Mouse (Mus musculus) embryonic facial prominence, embryonic 13.5 days (tissue): ENCODE data around the gene H2afx. TPM values are rescaled to one million over a fixed set of nuclear protein-coding genes. Genes with fewer than 3 reads are reported as not detected.
A peak's percentile ranks its signal among the peaks of the same experiment; 100 is the strongest.
"Not testable (repeated sequence)": the region's sequence is repeated elsewhere in the genome, so short reads cannot be mapped to it uniquely, and the experiment has no call there.

Experiments used
- ATAC-seq: fragments of 200-750 bp; cut with Nextera tagmentation; 2 replicates; pipeline ENCODE4 v1.8.0; 2017; ENCODE audit warnings: low read depth; ENCODE audit not compliant: insufficient number of reproducible peaks, insufficient read depth, low FRiP score, low TSS enrichment
- H3K27ac ChIP-seq: fragments of 300-500 bp; sonication (generic); 2 replicates; pipeline ENCODE4 v1.5.1; 2015; ENCODE audit warnings: moderate library complexity, mild to moderate bottlenecking, inconsistent platforms
- H3K27me3 ChIP-seq: fragments of 300-500 bp; sonication (generic); 2 replicates; pipeline ENCODE4 v1.6.1; 2015; ENCODE audit warnings: mild to moderate bottlenecking, inconsistent platforms
- H3K36me3 ChIP-seq: fragments of 300-500 bp; sonication (generic); 2 replicates; pipeline ENCODE4 v1.6.1; 2015; ENCODE audit warnings: mild to moderate bottlenecking, inconsistent platforms
- H3K4me1 ChIP-seq: fragments of 300-500 bp; sonication (generic); 2 replicates; pipeline ENCODE4 v1.6.1; 2015; ENCODE audit warnings: inconsistent platforms
- H3K4me2 ChIP-seq: fragments of 300-500 bp; sonication (generic); 2 replicates; pipeline ENCODE4 v1.6.1; 2015; ENCODE audit warnings: moderate library complexity, mild to moderate bottlenecking, inconsistent platforms
- H3K4me3 ChIP-seq: fragments of 300-500 bp; sonication (generic); 2 replicates; pipeline ENCODE4 v1.5.1; 2015; ENCODE audit warnings: mild to moderate bottlenecking, inconsistent platforms
- H3K9ac ChIP-seq: fragments of 300-500 bp; sonication (generic); 2 replicates; pipeline ENCODE4 v1.6.1; 2015; ENCODE audit warnings: mild to moderate bottlenecking, inconsistent platforms
- H3K9me3 ChIP-seq: fragments of 300-500 bp; sonication (generic); 2 replicates; pipeline ENCODE4 v1.6.1; 2016; ENCODE audit warnings: inconsistent platforms
- WGBS: fragments of 180-500 bp; shearing (Covaris S2); methylation state at CpG from one replicate; pipeline ENCODE4 v1.1.7; 2015; ENCODE audit warnings: mixed read lengths; 5-methylcytosine and 5-hydroxymethylcytosine counted together
- polyA plus RNA-seq: library from polyadenylated mRNA; unstranded; fragments of >200 nt; fragmentation: Nextera tagmentation; extraction: Ambion mirVana; gene quantifications from 2 replicates; pipeline ENCODE4 v1.2.1, GENCODE M21; 2015

Gene H2afx
- polyA plus RNA-seq, 1 experiment from 2014 or later, result 385 TPM

DNA sequence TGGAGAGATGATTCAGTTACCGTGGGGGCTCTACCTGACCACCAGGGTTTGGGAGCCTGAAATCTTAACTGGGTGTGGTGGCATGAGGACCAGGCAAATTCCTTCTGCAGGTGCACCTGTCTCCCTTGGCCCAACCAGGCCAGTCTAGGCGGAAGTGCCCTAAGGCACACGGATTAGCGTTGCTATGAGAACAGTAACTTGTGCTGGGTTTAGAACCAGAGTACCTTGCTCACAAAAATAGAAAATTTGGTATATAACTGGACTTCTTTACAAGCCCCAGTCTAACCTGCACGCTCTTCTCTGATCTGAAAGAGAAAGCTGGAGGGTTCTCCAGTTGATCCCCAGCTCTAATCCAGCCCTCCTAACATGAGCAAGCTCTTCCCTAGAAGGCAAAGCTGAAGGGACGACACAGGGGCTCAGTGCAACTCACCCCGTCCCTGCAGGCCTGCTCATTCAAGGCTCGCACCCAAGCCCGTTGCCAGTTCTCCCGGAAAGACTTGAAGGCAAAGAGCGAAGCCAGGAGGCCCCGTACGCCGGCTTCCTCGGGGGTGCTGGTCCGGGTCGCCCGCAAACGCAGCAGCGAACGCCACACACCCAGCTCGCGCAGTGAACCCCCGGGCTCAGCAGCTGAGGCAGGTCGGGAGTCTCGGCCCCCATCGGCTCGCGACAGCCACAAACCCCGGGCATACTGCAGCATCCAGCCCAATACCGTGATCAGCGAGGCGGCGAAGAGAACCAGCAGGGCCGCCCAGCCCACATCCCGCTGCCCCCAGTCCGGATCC, 15.2 kb upstream of the H2afx start:
- H3K36me3 ChIP-seq, result peaks cover 25% of the 10 kb centered on the region
- H3K9ac ChIP-seq, result peak overlapping the region; percentile 88
- H3K4me1 ChIP-seq, result peaks cover 27% of the 10 kb centered on the region
- ATAC-seq, result no peak
- H3K4me2 ChIP-seq, result peak overlapping the region; percentile 94
- peak overlapping the region; percentile 45; the same call in 1 of the 2 replicates for H3K27ac ChIP-seq
- no peaks in the 10 kb centered on the region for H3K27me3 ChIP-seq
- peak overlapping the region; percentile 84 for H3K4me3 ChIP-seq
- WGBS, result under 1% methylated on average over 36 of the region's 37 CpGs
- no peaks in the 10 kb centered on the region for H3K9me3 ChIP-seq

DNA sequence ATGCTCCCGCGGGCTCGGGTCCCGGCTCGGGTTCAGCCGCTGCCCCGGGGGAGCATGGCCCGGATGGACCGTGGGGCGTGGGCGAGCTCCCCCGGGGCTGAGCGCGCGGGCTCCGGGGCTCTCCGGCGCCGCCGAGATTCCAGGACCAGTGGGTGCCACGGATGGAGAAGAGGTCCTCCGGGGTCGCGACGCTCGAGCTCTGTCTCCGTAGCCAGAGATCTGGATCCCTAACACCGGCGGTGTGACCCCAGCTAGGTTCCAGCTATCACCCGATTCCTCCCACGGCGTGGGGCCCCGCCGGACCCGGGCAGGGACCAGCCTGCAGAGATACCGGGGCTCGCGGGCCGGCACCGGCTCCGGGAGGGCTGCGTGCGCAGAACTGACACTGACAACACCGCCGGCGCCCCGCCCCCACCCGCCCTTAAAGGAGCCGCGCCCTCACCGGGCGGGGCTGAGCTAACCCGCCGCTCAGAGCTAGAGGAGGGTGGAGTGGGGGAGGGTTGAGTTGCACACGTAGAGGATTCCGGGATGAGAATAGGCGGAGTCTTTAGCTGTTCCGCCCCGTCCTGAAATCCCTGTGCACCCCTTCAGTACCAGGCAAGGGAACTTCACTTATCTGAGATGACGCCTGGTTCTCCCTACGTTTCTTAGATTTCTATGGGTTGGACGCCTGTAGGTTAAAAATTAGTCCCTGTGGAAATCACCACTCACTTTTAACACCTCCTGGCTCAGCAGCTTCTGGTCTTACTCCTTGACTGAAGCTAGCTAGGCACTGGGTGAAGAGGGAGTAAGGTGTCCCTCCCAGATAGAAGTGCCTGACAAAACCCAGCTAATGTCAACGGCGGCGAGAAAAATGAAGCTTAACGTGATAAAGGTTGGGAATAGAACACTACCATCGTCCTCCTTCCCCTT, 14.4 kb upstream of the H2afx start, which contains the start of gene C2cd2l:
C2cd2l (minus strand) TSS at position 399 of the 912 bp plus-strand sequence.
- Histone ChIP-seq H3K27me3 (no peaks in the 10 kb centered on the region), H3K9ac (peak within 1 kb of the TSS; percentile 88), H3K36me3 (peaks cover 18% of the 10 kb centered on the region), H3K9me3 (no peaks in the 10 kb centered on the region), H3K4me1 (peaks cover 27% of the 10 kb centered on the region), H3K27ac (peak within 1 kb of the TSS; percentile 74), H3K4me3 (peak within 1 kb of the TSS; percentile 84), H3K4me2 (peak within 1 kb of the TSS; percentile 94)
- under 1% methylated on average over 67 of the region's 67 CpGs for WGBS
- ATAC-seq, result peak; percentile 98

DNA sequence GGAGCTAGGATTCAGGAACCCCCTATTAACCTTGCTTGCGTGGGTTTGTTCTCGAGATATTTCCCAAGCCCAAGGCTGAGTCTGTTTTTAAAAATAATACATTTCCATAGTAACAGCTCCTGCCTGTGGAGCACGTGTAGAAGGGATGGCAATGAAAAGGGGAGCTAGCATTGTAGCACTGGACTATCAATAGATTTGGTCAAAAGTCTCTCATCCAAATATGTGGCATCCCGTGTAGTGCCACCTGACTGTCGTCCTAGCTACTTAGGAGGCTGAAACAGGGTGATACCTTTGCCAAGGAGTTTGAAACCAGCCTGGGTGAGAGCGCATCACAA, 13.7 kb upstream of the H2afx start:
- Histone ChIP-seq H3K4me3 (peak overlapping the region; percentile 84), H3K27ac (peak overlapping the region; percentile 74), H3K9ac (peak overlapping the region; percentile 57), H3K4me2 (peak overlapping the region; percentile 94), H3K9me3 (no peaks in the 10 kb centered on the region), H3K36me3 (peaks cover 12% of the 10 kb centered on the region), H3K27me3 (no peaks in the 10 kb centered on the region), H3K4me1 (peaks cover 29% of the 10 kb centered on the region)
- no peak for ATAC-seq
- 26% methylated on average over 6 of the region's 6 CpGs for WGBS

DNA sequence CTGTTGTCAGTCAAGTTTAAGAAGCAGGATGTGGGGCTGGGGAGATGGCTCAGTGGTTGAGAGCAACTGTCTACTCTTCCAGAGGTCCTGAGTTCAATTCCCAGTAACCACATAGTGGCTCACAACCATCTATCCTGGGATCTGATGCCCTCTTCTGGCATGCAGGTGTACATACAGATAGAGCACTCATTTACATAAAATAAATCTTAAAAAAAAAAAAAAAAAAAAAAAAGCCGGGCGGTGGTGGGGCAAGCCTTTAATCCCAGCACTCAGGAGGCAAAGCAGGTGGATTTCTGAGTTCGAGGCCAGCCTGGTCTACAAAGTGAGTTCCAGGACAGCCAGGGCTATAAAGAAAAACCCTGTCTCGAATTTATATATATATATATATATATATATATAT, 10.8 kb upstream of the H2afx start:
- H3K4me1 ChIP-seq, result peaks cover 28% of the 10 kb centered on the region
- H3K27me3 ChIP-seq, H3K36me3 ChIP-seq, H3K4me3 ChIP-seq, H3K4me2 ChIP-seq, H3K9me3 ChIP-seq, H3K9ac ChIP-seq, ATAC-seq, H3K27ac ChIP-seq: not testable (repeated sequence)
- WGBS, result 80% methylated on average over 3 of the region's 4 CpGs

DNA sequence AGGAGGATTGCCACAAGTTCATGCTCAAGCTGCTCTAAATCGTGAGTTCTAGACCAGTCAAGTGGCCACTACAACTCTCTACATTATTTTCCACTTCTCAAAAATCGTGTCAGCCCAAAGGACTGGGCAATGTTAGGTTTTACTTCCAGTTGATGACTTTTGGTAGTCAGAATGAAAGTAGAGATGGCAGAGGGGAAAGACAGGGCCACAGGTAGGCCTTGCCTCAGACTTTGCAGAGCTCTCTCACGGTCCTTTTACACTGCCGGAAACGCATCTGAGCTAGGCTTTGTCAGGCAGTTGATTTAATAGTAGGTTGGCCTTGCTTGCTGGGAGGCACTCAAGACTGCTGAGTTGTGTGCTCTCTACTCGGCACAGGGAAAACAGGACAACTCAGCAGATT, 10.3 kb upstream of the H2afx start:
- Histone ChIP-seq H3K4me2 (no peak overlapping the region), H3K27ac (no peak overlapping the region), H3K9me3 (no peaks in the 10 kb centered on the region), H3K36me3 (peaks cover 11% of the 10 kb centered on the region), H3K27me3 (no peaks in the 10 kb centered on the region), H3K9ac (no peak overlapping the region), H3K4me3 (no peak overlapping the region), H3K4me1 (peaks cover 23% of the 10 kb centered on the region)
- WGBS, result 78% methylated on average over 6 of the region's 6 CpGs
- no peak for ATAC-seq

DNA sequence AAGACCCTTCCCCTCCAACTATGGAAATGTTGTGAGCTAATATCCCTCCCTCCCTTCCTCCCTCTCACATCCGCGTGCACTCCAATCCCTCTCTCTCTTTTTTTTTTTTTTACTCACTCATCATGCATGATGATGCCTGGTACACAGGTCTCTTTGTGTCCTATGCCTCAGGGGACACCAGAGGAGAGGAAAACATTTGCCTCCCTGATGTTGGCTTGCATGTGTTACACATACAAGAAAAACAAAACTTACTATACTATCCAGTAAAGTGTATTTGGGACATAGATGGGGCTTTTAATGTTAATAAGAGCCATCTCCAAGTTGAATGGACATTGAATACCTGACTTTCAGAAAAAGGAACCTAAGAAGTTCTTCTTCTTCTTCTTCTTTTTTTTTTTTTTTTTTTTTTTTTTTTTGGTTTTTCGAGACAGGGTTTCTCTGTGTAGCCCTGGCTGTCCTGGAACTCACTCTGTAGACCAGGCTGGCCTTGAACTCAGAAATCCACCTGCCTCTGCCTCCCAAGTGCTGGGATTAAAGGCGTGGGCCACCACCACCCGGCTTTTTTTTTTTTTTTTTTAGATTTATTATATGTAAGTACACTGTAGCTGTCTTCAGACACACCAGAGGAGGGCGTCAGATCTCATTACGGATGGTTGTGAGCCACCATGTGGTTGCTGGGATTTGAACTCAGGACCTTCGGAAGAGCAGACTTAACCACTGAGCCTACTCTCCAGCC, 9.3 kb upstream of the H2afx start:
- H3K27me3 ChIP-seq, H3K9me3 ChIP-seq, ATAC-seq: not testable (repeated sequence)
- H3K36me3 ChIP-seq, result peaks cover 20% of the 10 kb centered on the region
- H3K27ac ChIP-seq, result peak overlapping the region; percentile 94; the same call in 1 of the 2 replicates
- peak overlapping the region; percentile 83; the same call in 1 of the 2 replicates for H3K4me3 ChIP-seq
- H3K4me1 ChIP-seq, result peaks cover 20% of the 10 kb centered on the region
- peak overlapping the region; percentile 76 for H3K4me2 ChIP-seq
- H3K9ac ChIP-seq, result peak overlapping the region; percentile 91; the same call in 1 of the 2 replicates
- 71% methylated on average over 7 of the region's 8 CpGs for WGBS

DNA sequence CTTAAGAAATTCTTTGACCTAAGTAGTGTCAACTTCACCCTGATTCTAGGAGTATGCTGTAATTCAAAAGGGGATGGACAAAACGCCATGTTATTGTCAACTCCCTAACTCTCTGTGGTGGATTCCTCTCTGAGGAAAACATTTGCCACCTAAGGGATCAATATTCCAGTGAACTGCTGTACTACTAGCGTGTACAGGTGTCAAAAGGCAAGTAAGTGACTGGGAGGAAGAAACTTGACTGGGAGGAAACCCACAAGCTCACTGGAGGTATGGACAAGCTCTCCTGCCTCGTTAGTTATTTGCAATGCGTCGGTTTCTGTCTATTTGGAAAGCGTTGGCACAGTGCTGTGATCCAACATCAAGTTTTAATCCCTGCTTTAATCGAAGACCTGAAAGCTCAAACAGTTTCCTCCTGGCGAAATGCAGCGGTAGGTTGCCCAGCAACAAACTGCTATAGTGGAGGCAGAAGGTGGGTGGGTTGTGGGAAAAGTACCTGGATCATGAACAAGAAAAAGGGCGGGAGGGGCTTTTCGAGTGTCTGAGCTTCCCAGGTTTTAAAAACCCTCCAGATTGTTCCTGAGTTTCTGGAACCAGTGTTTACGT, 8.6 kb upstream of the H2afx start, which contains the start of gene Dpagt1:
Dpagt1 (plus strand) TSS at position 252 of the 603 bp plus-strand sequence.
- WGBS, result 5% methylated on average over 12 of the region's 12 CpGs
- H3K27ac ChIP-seq, result peak within 1 kb of the TSS; percentile 94
- H3K36me3 ChIP-seq, result peaks cover 26% of the 10 kb centered on the region
- H3K9ac ChIP-seq, result peak within 1 kb of the TSS; percentile 91
- no peaks in the 10 kb centered on the region for H3K27me3 ChIP-seq
- H3K9me3 ChIP-seq, result no peaks in the 10 kb centered on the region
- H3K4me2 ChIP-seq, result peak within 1 kb of the TSS; percentile 76
- no peak; the same call in 1 of the 2 replicates for ATAC-seq
- H3K4me1 ChIP-seq, result peaks cover 15% of the 10 kb centered on the region
- H3K4me3 ChIP-seq, result peak within 1 kb of the TSS; percentile 83

DNA sequence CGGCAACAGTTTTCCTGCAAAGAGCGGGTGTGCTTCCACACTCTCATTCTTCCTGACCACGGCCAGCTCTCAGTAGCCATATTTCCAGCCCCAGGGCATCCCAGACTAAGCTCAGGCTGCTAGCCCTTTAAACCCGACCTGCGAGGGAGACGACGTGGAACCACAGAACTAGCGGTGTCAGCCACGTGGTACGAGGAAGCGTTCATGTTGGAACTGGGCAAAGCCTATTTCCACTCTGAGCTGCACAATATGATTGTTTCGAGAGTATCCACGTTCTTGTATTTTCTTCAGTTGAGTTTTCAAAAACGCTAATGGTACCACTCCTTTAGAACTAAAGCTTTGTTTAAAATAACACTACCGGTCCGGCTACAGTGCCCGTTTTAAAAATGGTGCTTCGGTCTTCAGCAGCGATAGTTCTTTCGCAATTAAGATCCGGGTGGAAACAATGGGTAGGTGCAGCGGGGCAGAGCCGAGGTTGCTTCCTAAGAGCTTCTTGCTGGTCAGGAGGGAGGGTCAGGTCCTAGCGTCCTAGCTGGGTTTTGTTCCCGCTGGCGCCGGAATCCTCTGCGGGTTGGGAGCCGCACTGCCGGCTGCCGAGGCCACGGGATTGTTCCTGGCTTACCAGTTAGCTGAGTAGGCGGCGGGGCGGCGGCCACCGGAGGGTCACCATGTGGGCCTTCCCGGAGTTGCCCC, 8.0 kb upstream of the H2afx start:
- Histone ChIP-seq H3K4me1 (peaks cover 13% of the 10 kb centered on the region), H3K27ac (peak overlapping the region; percentile 94), H3K36me3 (peaks cover 33% of the 10 kb centered on the region), H3K4me2 (peak overlapping the region; percentile 76), H3K4me3 (peak overlapping the region; percentile 83), H3K9ac (peak overlapping the region; percentile 91), H3K9me3 (no peaks in the 10 kb centered on the region), H3K27me3 (no peaks in the 10 kb centered on the region)
- under 1% methylated on average over 38 of the region's 38 CpGs for WGBS
- ATAC-seq, result peak; percentile 83

DNA sequence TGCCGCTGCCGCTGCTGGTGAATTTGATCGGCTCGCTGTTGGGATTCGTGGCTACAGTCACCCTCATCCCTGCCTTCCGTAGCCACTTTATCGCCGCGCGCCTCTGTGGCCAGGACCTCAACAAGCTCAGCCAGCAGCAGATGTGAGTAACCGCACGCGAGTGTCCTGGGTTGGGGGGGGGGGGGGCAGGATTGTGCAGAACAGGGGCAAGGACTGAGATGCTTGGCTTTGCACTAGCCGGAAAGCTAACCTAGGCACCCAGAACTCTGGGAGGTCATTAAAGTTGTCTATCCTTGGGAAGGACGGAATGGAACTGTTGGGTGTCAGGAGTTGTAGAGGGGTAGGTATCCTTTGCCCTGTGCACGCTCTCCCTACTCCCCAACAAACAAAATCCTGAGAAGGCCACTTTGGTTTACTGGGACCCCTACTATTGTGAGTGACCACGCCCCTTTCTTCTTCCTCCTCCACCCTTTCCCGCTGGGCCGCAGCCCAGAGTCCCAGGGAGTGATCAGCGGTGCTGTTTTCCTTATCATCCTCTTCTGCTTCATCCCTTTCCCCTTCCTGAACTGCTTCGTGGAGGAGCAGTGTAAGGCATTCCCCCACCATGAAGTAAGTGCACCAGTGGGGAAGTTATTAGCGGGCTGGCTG, 7.3 kb upstream of the H2afx start:
- Histone ChIP-seq H3K4me2 (peak overlapping the region; percentile 76), H3K4me1 (peaks cover 13% of the 10 kb centered on the region), H3K27me3 (no peaks in the 10 kb centered on the region), H3K36me3 (peaks cover 39% of the 10 kb centered on the region), H3K9me3 (no peaks in the 10 kb centered on the region), H3K27ac (peak overlapping the region; percentile 94), H3K9ac (peak overlapping the region; percentile 91), H3K4me3 (peak overlapping the region; percentile 83)
- under 1% methylated on average over 22 of the region's 22 CpGs for WGBS
- 0 out of 2 replicates have a peak, but pooled peaks have one; percentile 21 for ATAC-seq

DNA sequence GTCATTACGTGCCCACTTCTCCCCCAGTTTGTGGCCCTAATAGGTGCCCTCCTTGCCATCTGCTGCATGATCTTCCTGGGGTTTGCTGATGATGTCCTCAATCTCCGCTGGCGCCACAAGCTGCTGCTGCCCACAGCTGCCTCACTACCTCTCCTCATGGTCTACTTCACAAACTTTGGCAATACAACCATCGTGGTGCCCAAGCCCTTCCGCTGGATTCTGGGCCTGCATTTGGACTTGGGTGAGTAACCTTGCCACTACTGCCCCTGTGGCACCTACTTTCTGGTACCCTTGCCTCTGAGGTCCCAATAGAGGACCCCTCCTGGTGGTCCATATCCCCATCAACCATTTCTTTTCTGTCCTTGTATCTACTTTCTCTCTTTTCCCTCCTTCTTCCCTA, 6.6 kb upstream of the H2afx start:
- H3K9me3 ChIP-seq, result no peaks in the 10 kb centered on the region
- H3K27me3 ChIP-seq, result no peaks in the 10 kb centered on the region
- H3K9ac ChIP-seq, result peak overlapping the region; percentile 91; the same call in 1 of the 2 replicates
- WGBS, result 87% methylated on average over 5 of the region's 5 CpGs
- peaks cover 46% of the 10 kb centered on the region for H3K36me3 ChIP-seq
- ATAC-seq, result no peak
- peak overlapping the region; percentile 83 for H3K4me3 ChIP-seq
- H3K4me2 ChIP-seq, result peak overlapping the region; percentile 76
- peaks cover 13% of the 10 kb centered on the region for H3K4me1 ChIP-seq
- no peak overlapping the region for H3K27ac ChIP-seq
